Mouse (Mus musculus) cerebellum, adult 18-20 months (tissue): ENCODE measurements around the gene Carmil1.

ENCODE experiments used
- DNase-seq, 2 experiments: peaks; one replicate each; pipeline ENCODE4 v3.0.0; 2021

Carmil1 gene

GRCm38 (mm10) chr13:24027191-24028170, 253.1 kb downstream of the Carmil1 start:
- no peak for DNase-seq

GRCm38 (mm10) chr13:24018515-24018914, 262.1 kb downstream of the Carmil1 start:
- DNase-seq, result no peak

DNA sequence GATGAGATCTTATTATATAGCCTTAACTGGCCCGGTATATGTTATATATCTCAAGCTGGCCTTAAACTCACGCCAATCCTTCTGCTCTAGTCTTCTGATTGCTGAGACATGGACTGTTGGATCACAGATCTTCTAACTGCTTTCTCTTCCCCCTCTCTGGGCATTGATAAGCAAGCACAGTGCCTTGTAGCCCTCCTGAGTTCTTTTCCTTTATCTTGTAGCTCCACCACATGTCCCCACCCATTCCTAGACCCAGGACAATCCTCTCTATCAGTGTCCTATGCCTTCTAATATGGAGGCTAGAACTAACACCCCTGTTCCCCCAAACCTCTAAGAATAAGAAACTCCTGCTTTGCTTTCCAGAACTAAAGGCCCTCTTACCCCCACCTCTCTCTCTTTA, 275.1 kb downstream of the Carmil1 start:
- DNase-seq, result no peak

DNA sequence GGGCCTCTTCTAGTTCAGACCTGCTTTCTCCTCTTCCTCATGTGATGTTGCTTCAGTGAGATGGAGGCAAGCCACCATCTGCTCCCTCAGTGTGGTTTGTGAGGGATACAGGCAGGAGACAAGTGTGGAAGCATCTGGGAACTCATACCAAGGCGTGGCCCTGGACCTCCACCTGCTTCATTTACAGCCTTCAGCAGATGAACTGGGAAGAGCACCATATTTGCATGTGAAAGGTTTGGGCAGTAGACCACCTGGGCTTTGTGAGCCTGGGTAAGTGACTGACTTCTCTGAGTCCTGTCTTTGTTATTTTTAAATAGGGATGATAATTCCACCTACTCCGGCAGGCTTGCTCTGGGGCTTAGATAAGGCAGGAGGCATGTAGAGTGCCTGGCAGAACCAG, 278.8 kb downstream of the Carmil1 start:
- no peak for DNase-seq

DNA sequence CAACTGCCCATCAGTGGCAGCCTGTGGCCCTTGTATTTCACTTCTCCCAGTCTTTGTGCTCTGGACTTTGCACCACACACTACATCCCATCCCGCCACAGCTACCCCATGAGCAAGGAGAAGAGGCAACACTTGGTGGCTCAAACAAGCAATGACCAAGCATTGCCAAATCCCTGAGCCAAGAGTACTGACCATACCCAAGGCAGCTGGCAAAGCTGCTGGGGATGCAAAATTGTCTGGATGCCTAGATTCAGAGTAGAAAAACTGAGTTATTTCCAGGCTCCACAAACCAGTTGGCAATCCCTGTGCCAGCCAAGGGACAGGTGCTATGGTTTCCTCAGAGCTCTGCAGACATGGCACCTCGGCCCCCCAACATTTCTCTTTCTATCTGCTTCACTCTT, 279.5 kb downstream of the Carmil1 start:
- no peak for DNase-seq

DNA sequence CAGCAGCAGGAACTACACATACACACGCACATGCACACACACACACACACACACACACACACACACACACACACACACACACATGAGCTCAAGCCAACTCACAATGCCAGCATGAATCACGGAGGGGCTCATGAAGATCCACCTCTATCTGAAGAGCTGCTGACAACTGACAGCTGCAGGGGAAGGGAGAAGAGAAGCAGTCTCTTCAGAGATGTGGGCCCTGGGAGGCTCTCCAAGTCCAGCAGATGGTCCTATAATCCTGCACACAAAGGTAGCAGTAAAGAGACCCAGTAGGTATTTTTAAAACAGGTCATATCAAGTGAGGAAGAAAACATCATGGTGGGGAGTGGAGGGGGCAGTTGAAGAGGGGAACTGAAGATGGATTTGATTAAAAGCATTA, 281.8 kb downstream of the Carmil1 start:
- peak in 1 of 2 experiments; percentile 4 for DNase-seq

DNA sequence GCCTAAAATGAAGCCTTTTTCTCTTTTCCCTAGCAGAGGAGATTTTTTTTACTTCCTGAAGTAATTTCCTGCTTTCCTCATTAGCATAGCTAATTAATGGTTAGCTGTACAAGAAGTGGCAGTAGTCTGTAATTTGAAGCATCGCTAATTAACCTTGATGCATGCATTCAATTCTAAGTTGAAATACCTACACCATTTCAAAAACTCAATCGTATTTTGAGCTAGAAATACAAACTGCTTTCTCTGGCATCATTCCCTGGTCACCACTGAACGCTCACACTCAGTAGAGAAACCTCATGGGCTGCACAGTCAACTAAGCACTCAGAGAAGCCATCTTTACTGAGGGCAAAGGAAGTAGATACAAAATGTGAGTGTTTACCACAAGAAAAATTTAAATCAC, 285.8 kb downstream of the Carmil1 start:
- no peak for DNase-seq

GRCm38 (mm10) chr13:23994024-23994423, 286.6 kb downstream of the Carmil1 start:
- DNase-seq, result no peak

GRCm38 (mm10) chr13:23990928-23991327, 289.7 kb downstream of the Carmil1 start, which contains the start of gene Scgn:
Gene Scgn (minus strand): TSS chr13:23991214.
- DNase-seq, result peak in 1 of 2 experiments; percentile 4

- DNase-seq, result no peak
These were observed 290.1 kb downstream of the Carmil1 start for GRCm38 (mm10) chr13:23990451-23990850.

GRCm38 (mm10) chr13:23985130-23985529, 295.5 kb downstream of the Carmil1 start:
- DNase-seq, result no peak

GRCm38 (mm10) chr13:23972271-23972670, 308.3 kb downstream of the Carmil1 start:
- no peak for DNase-seq

DNA sequence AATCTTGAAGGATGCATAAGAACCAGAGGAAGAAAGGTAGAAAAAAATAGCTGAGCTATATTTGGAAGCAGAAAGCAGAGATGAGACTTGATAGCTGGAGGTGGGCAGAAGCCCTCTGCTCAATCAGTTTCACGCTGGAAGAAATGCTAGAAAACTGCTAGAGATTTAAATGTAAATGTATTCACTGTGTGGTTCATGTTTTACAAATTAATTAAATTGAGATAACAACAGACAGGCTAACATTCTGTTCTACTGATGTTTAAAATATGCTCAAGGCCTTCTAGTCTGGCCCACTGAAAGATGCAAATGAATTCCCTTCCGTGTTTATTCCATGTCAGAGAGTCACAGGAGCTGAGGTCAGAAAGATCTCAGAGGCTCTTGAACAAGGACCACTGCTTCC, 308.7 kb downstream of the Carmil1 start:
- no peak for DNase-seq

- no peak for DNase-seq
These were observed 315.7 kb downstream of the Carmil1 start for GRCm38 (mm10) chr13:23964909-23965308.
